Mouse (Mus musculus) B cell, adult 67 days (primary cell): Measurements from ENCODE around the gene 1700015F17Rik. TPM values are rescaled to one million over a fixed set of nuclear protein-coding genes. Genes with fewer than 3 reads are reported as not detected.

Experiments used
- total RNA-seq, 2 experiments: library from RNA; stranded (reverse); gene quantifications; 4 replicates each; pipeline ENCODE4 v1.2.4; 2023

The 1700015F17Rik gene
- total RNA-seq, result not detected

DNA sequence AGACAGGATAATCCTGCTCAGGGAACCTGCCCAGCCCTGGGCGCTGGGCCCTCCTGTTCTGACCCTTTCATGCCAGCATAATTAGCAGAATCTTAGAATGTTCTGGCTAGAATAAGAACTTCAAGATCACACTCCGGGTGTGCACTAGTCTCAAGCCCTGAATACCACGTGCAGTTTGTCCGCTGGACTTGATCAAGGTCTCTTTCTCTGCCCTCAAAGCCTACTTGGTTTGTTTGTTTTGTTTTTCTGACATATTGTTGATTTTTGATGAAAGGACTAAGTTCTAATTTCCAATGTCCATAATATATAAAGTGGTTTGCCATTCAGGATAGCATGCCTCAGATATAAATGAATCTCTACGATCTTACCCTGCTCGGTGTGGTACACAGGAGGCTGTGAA, at the start of gene 1700015F17Rik:
1700015F17Rik (minus strand) TSS at position 101 of the 400 bp plus-strand sequence.

DNA sequence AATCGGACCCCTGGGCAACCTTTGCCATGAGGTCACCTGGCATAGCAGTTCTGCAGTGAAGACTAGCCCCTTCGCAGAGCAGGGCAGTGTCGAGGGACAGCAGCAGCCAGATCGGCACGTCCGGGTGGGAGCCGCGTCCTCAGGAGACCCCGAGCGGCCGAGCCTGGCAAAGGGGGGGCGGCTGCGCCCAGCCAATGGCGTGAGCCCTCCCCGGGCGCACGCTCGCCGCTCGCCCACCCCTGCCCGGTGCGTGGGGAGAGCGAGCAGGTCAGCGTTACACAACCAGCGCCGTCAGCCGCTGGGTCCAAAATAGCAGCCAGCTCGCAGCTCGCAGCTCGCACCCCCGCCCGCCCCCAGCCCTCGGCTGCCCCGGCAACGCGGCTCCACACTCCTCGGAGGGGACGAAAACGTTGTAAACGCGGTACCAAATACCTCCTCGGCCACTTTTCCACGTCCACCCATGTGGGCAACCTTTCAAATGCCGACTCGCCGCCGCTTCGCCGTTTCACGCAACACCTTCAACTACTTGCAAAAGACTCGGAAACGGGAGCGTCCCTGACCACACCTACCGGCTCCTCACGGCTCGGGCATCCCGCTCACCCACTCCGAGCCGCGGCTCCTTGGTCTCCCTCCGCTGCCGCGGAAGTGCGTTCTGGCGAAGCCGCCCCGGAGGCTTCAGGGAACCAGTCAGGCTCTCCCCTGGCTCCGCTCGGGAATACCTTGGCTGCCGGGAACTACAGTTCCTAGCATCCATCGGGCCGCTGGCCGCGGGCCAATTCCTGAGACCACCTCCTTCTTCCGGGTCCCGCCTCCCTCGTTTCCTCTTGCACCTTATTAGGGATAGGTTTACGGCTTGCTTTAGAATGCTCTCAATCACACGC, 35.5 kb upstream of the 1700015F17Rik start, which contains the start of gene Cldn12:
Cldn12 (minus strand) TSS at position 763 of the 881 bp plus-strand sequence.

DNA sequence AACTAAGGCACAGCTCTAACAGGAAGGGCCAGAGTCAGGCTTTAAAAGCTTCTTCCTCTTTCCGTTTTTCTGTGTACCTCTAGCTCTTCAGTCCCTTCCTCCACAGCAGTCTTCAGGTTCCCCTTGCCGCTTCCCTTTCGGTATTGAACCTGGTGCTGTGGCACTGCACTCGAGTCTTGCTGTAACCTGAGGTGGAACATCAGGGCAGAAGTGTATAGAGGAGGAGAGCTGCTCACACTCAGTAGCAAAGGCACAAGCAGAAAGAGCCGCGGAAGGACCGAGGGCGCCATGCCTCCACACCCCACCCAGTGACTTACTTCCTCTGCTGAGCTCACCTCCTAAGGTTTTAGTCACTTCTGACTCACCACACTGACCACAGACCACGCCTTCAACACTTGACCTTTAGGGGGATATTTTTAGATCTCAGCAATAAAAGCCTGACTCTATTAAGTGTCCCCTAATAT, 58.9 kb downstream of the 1700015F17Rik start, which contains the start of gene Cdk14:
Cdk14 (minus strand) TSS at position 321 of the 464 bp plus-strand sequence.

Other genes with a start within 250 kb of the 1700015F17Rik start
- 1 to 10 TPM; 1.1 to 1.3 TPM for gene Cdk14, start 58.8 kb downstream of the 1700015F17Rik start, total RNA-seq
- 1 to 10 TPM in 1 of 2 experiments, under 1 TPM in 1; 0.62 to 1.2 TPM for gene Cldn12, start 35.8 kb upstream of the 1700015F17Rik start, total RNA-seq
- 10 to 100 TPM; 18.4 to 19.5 TPM for gene Gtpbp10, start 80.4 kb upstream of the 1700015F17Rik start, total RNA-seq
- gene Gm8773, start 94.7 kb upstream of the 1700015F17Rik start, total RNA-seq, result not detected
- gene Cfap69, start 185.1 kb upstream of the 1700015F17Rik start, total RNA-seq, result not detected
- gene Steap2, start 215.4 kb upstream of the 1700015F17Rik start, total RNA-seq, result not detected